Mouse (Mus musculus) CH12.LX (cell line): ENCODE results near the gene Wdr5. TPM values are rescaled to one million over a fixed set of nuclear protein-coding genes. Genes with fewer than 3 reads are reported as not detected.

ENCODE experiments used
- DNase-seq: peaks from one replicate; pipeline ENCODE4 v3.0.0-alpha.2; 2013; ENCODE audit errors: extremely low read depth
- H3K27ac ChIP-seq: 2 replicates; pipeline ENCODE4 v1.5.1; 2012; ENCODE audit warnings: low read depth, mild to moderate bottlenecking, control low read depth, moderate library complexity; ENCODE audit not compliant: insufficient read depth
- H3K27me3 ChIP-seq: replicated peaks from 2 replicates; pipeline ENCODE3; 2012; ENCODE audit warnings: inconsistent platforms
- H3K36me3 ChIP-seq, 2 experiments: replicated peaks in 1 of 2; 2 replicates each; pipeline versions ENCODE3 to v1.6.1; 2012; ENCODE audit warnings: inconsistent platforms in 1 of 2, low read length in 1 of 2, mild to moderate bottlenecking in 1 of 2, mixed read lengths in 1 of 2, moderate library complexity in 1 of 2; ENCODE audit not compliant: control insufficient read depth in 1 of 2, insufficient read depth in 1 of 2
- H3K4me1 ChIP-seq, 2 experiments: 2 replicates each; pipeline ENCODE4 v1.6.1; 2012; ENCODE audit warnings: inconsistent platforms in 1 of 2, moderate library complexity in 1 of 2; ENCODE audit not compliant: insufficient read depth in 2 of 2, control insufficient read depth in 1 of 2
- H3K4me2 ChIP-seq: 2 replicates; pipeline ENCODE4 v1.6.1; 2012; ENCODE audit warnings: low read depth, mild to moderate bottlenecking, control low read depth; ENCODE audit not compliant: poor library complexity, insufficient read depth, severe bottlenecking
- H3K4me3 ChIP-seq, 3 experiments: fragments of 150-350 bp in 1 of 3; sonication (generic) in 1 of 3; replicated peaks in 1 of 3; 2 replicates each; pipeline versions ENCODE3 to v1.5.1; 2011 to 2012; ENCODE audit warnings: low read depth in 2 of 3, low read length in 2 of 3, mild to moderate bottlenecking in 2 of 3, moderate library complexity in 2 of 3, control low read depth in 1 of 3, improper control_type of control experiment in 1 of 3, inconsistent platforms in 1 of 3, mixed read lengths in 1 of 3; ENCODE audit not compliant: poor library complexity in 1 of 3
- H3K79me2 ChIP-seq: replicated peaks from 2 replicates; pipeline ENCODE4 v1.6.1; 2012; ENCODE audit warnings: mild to moderate bottlenecking, moderate library complexity; ENCODE audit not compliant: control insufficient read depth, poor library complexity, insufficient read depth, severe bottlenecking; ENCODE audit errors: extremely low read depth
- H3K9ac ChIP-seq: 2 replicates; pipeline ENCODE4 v1.6.1; 2012; ENCODE audit warnings: low read depth, mild to moderate bottlenecking, control low read depth, moderate library complexity; ENCODE audit not compliant: insufficient read depth
- H3K9me3 ChIP-seq: replicated peaks from 2 replicates; pipeline ENCODE3; 2012; ENCODE audit warnings: low read length, inconsistent platforms, mixed read lengths
- CHD2 ChIP-seq: IDR thresholded peaks from 2 replicates; pipeline ENCODE4 v1.6.1; 2011; ENCODE audit warnings: low read length, improper control_type of control experiment
- CTCF ChIP-seq, 2 experiments: IDR thresholded peaks in 1 of 2; conservative IDR thresholded peaks in 1 of 2; 2 replicates each; pipeline ENCODE4 v1.5.1; 2011 to 2012; ENCODE audit warnings: low read depth in 2 of 2, low read length in 2 of 2, improper control_type of control experiment in 1 of 2, inconsistent platforms in 1 of 2, mild to moderate bottlenecking in 1 of 2, moderate library complexity in 1 of 2
- ELF1 ChIP-seq: IDR thresholded peaks from 2 replicates; pipeline ENCODE4 v1.6.1; 2014; ENCODE audit warnings: low read depth, mild to moderate bottlenecking, inconsistent platforms, low read length, improper control_type of control experiment
- EP300 ChIP-seq: IDR thresholded peaks from 2 replicates; pipeline ENCODE4 v1.6.1; 2011; ENCODE audit warnings: low read length, improper control_type of control experiment
- ETS1 ChIP-seq: conservative IDR thresholded peaks from 2 replicates; pipeline ENCODE4 v1.6.1; 2012; ENCODE audit warnings: low read depth, mild to moderate bottlenecking, inconsistent platforms, low read length, improper control_type of control experiment, moderate library complexity
- GABPA ChIP-seq: IDR thresholded peaks from 2 replicates; pipeline ENCODE4 v1.6.1; 2012; ENCODE audit warnings: low read depth, low read length, improper control_type of control experiment, inconsistent platforms; ENCODE audit not compliant: insufficient replicate concordance
- JUND ChIP-seq: conservative IDR thresholded peaks from 2 replicates; pipeline ENCODE4 v1.6.1; 2011; ENCODE audit warnings: low read depth, low read length, improper control_type of control experiment
- MAX ChIP-seq: IDR thresholded peaks from 2 replicates; pipeline ENCODE4 v1.6.1; 2011; ENCODE audit warnings: low read length, improper control_type of control experiment
- MAZ ChIP-seq: IDR thresholded peaks from 2 replicates; pipeline ENCODE4 v1.6.1; 2012; ENCODE audit warnings: low read depth, mild to moderate bottlenecking, inconsistent platforms, low read length, improper control_type of control experiment, moderate library complexity
- MEF2A ChIP-seq: IDR thresholded peaks from 2 replicates; pipeline ENCODE4 v1.6.1; 2014; ENCODE audit warnings: low read depth, mild to moderate bottlenecking, inconsistent platforms, low read length, improper control_type of control experiment, borderline replicate concordance
- MYC ChIP-seq: IDR thresholded peaks from 2 replicates; pipeline ENCODE4 v1.6.1; 2011; ENCODE audit warnings: low read depth, mild to moderate bottlenecking, improper control_type of control experiment, low read length
- PAX5 ChIP-seq: IDR thresholded peaks from 2 replicates; pipeline ENCODE4 v1.6.1; 2012; ENCODE audit warnings: low read length, inconsistent platforms, mixed read lengths
- RCOR1 ChIP-seq: conservative IDR thresholded peaks from 2 replicates; pipeline ENCODE4 v1.6.1; 2012; ENCODE audit warnings: low read depth, mild to moderate bottlenecking, inconsistent platforms, low read length, improper control_type of control experiment
- UBTF ChIP-seq: IDR thresholded peaks from 2 replicates; pipeline ENCODE4 v1.6.1; 2012; ENCODE audit warnings: low read depth, mild to moderate bottlenecking, inconsistent platforms, low read length, improper control_type of control experiment, moderate library complexity
- USF2 ChIP-seq: conservative IDR thresholded peaks from 2 replicates; pipeline ENCODE4 v1.6.1; 2011; ENCODE audit warnings: low read depth, low read length, improper control_type of control experiment
- ZKSCAN1 ChIP-seq: IDR thresholded peaks from 2 replicates; pipeline ENCODE4 v1.6.1; 2012; ENCODE audit warnings: low read depth, inconsistent platforms, low read length, improper control_type of control experiment, borderline replicate concordance
- dilution Hi-C: fragments of 300-500 bp; cut with MboI; formaldehyde crosslinking; loops from 2 replicates; pipeline ENCODE4 v1.14.3; 2020; ENCODE audit warnings: low sequenced_read_pairs; ENCODE audit not compliant: extremely low pct_unique_long_range_greater_than_20kb, extremely low pct_ligation_motif_present
- in situ Hi-C: fragments of 300-500 bp; cut with MboI; formaldehyde crosslinking; loops from 3 replicates; pipeline ENCODE4 v1.14.3; 2019; ENCODE audit warnings: low sequenced_read_pairs, low pct_ligation_motif_present, low pct_unique_long_range_greater_than_20kb, mixed read lengths
- polyA plus RNA-seq: library from polyadenylated mRNA; unstranded; fragments of >175 nt; gene quantifications from 2 replicates; pipeline ENCODE4 v1.2.1, GENCODE M21; 2012; ENCODE audit warnings: low read depth; ENCODE audit not compliant: insufficient read length
- total RNA-seq, 2 experiments: library from RNA; depleted of rRNA; stranded (reverse); fragments of 300-350 nt in 1 of 2; fragments of >200 nt in 1 of 2; gene quantifications; 2 replicates each; pipeline ENCODE4 v1.2.3; 2012 to 2014

Wdr5 gene
- total and polyA plus RNA-seq, 3 experiments = 33.9 to 56.0 (median 54.8) TPM

DNA sequence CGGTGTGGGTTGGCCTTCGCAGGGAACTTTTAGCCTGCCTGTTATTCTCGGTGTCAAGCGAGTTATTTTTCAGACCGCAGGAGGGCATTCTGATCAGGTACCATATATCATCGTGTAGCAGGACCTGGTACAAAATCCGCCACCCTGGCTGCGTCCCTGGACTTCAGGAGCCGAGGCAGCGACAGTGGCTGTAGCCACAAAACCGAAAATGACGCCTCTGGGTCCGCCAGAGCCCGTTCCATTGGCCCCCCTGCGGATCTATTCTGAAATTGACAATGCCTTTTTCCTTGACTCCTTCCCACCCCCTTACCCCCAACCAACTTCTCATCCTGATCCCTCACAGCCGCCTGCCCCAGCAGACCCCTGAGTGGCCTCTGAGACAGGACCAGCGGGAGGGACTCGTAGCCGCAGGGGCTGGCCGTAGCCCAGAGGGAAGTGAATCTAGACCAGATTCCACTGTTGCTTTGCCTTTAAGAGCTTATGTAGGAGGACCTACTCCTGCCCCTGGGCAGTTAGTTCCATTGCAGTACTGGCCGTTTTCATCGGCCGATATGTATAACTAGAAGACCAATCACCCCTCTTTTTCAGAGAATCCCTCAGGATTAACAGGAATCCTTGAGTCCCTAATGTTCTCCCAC, 18.4 kb upstream of the Wdr5 start:
- peaks cover 0 to 5% of the 10 kb centered on the region in 2 experiments; a peak in 2 of 4 replicates for H3K4me1 ChIP-seq
- dilution Hi-C loops = no loop called here
- no peaks in the 10 kb centered on the region for H3K36me3 ChIP-seq
- in situ Hi-C loops = no loop called here
- no peaks in the 10 kb centered on the region for H3K79me2 ChIP-seq
- DNase-seq = no peak
- H3K4me2 ChIP-seq = no peak overlapping the region
- H3K27me3 ChIP-seq = no peaks in the 10 kb centered on the region
- no peak overlapping the region for H3K9ac ChIP-seq
- TF ChIP-seq MEF2A = no peak
- TF ChIP-seq ZKSCAN1 = no peak
- no peak for TF ChIP-seq MAZ
- TF ChIP-seq CHD2 = no peak
- TF ChIP-seq RCOR1 = no peak
- TF ChIP-seq ETS1 = no peak
- no peak for TF ChIP-seq ELF1
- TF ChIP-seq USF2 = no peak
- TF ChIP-seq PAX5 = no peak
- TF ChIP-seq JUND = no peak
- no peak for TF ChIP-seq GABPA
- no peak for TF ChIP-seq EP300
- no peak for TF ChIP-seq CTCF (conservative IDR thresholded peaks at IDR 0.05 in 1 of 2, IDR thresholded peaks at IDR 0.05 in 1 of 2; ENCODE audit: low read depth in 2 of 2, low read length in 2 of 2)
- no peak for TF ChIP-seq MYC
- TF ChIP-seq UBTF = no peak
- no peak for TF ChIP-seq MAX
- no peak overlapping the region for H3K4me3 ChIP-seq
- H3K9me3 ChIP-seq = peaks cover 11% of the 10 kb centered on the region
- no peak overlapping the region for H3K27ac ChIP-seq

DNA sequence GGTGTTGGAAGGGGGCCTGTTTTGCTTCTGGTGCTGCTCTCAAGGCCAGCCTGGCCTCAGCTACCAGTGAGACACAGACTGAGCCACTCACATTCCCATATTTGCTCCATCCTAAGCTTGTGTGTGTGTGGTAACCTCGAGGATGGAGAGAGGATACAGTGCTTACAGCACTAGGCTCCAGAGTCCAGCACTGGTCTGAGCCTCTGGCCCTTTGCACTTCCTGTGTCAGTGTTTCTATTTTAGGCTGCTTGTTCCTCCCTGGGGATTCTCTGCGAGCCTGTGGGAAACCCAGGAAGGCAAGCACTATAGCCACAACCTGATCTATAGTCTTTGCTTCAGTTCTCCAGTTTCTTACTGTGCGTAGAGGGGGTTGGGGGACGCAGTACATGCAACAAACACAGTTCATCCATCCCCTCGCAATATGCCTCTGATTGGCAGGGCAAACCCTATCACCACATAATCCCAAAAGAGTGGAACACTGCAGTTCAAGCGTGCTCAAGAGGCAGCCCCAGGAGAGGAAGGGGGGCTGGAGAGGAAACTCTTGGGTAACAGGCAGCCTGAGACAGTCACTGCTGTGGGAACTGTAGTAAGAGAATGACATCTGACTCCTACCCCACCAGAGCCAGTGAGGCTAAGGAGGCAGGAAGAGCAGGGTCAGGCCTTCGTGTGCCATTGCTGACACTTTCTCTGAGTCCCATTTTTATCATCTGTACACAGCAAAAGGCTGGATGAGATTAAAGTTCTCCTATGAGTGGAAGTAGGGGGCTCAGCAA, 10.7 kb upstream of the Wdr5 start:
- H3K36me3 ChIP-seq = no peaks in the 10 kb centered on the region
- no peaks in the 10 kb centered on the region for H3K9me3 ChIP-seq
- no peak overlapping the region for H3K9ac ChIP-seq
- H3K4me3 ChIP-seq = no peak overlapping the region
- no peaks in the 10 kb centered on the region for H3K27me3 ChIP-seq
- H3K4me1 ChIP-seq = peaks cover 6 to 12% of the 10 kb centered on the region in 2 experiments; a peak in 3 of 4 replicates
- dilution Hi-C loops = no loop called here
- no peaks in the 10 kb centered on the region for H3K79me2 ChIP-seq
- no peak overlapping the region for H3K27ac ChIP-seq
- TF ChIP-seq MEF2A (peak; percentile 80), RCOR1 (no peak)
- no peak for DNase-seq
- in situ Hi-C loops = no loop called here
- H3K4me2 ChIP-seq = no peak overlapping the region
